8 mouse cellular contexts compared by ENCODE assay signal in genomic region chr6:29610020-29610640, GRCm38 (mm10). TPM values are rescaled to one million over a fixed set of nuclear protein-coding genes. Genes with fewer than 3 reads are reported as not detected.
A peak's percentile ranks its signal among the peaks of the same experiment; 100 is the strongest.
DNase-seq lines count a peak whose midpoint lies in the region; ATAC-seq and TF ChIP-seq lines count a peak whose summit lies in the region.
"Not testable (repeated sequence)": the region's sequence is repeated elsewhere in the genome, so short reads cannot be mapped to it uniquely, and the experiment has no call there.

No protein-coding gene starts in this region.

- peak overlapping the region; percentile 94 for H3K4me3 ChIP-seq in forebrain, embryonic 11.5 days (ENCODE audit: low read depth, low read length)
- peak overlapping the region; percentile 88 for H3K4me3 ChIP-seq in heart, embryonic 16.5 days (ENCODE audit: low read length)
- peak overlapping the region; percentile 65 for H3K4me3 ChIP-seq in kidney, adult 2 months (ENCODE audit: insufficient read depth, low read depth, low read length)
- H3K4me3 ChIP-seq in liver, embryonic 12.5 days: peak overlapping the region; percentile 98
- peak overlapping the region; percentile 82 for H3K4me3 ChIP-seq in midbrain, embryonic 12.5 days
- H3K4me3 ChIP-seq in small intestine, adult 2 months (ENCODE audit: low read depth, low read length): peak overlapping the region; percentile 72

- not testable (repeated sequence) for H3K36me3 ChIP-seq in forebrain, embryonic 11.5 days (ENCODE audit: control insufficient read depth, insufficient read depth, low read length); heart, embryonic 16.5 days (ENCODE audit: control insufficient read depth, insufficient read depth); kidney, adult 2 months (ENCODE audit: control insufficient read depth, insufficient read depth, low read length); liver, embryonic 12.5 days; midbrain, embryonic 12.5 days; small intestine, adult 2 months (ENCODE audit: control insufficient read depth, insufficient read depth, low read length)

- TF ChIP-seq CTCF in kidney, adult 2 months (conservative IDR thresholded peaks at IDR 0.05; ENCODE audit: insufficient read depth, insufficient read length, low read depth, low read length); small intestine, adult 2 months (IDR thresholded peaks at IDR 0.05; ENCODE audit: extremely low read depth, insufficient read length, insufficient replicate concordance, low read depth, low read length): not testable (repeated sequence)

- ATAC-seq in forebrain, embryonic 11.5 days (replicated peaks; ENCODE audit: low FRiP score): peak; percentile 60; the same call in 1 of the 2 replicates
- ATAC-seq in heart, embryonic 16.5 days (replicated peaks; ENCODE audit: extremely low read depth, insufficient read depth, low FRiP score): not testable (repeated sequence)
- ATAC-seq in liver, embryonic 12.5 days: peak; percentile 49
- peak; percentile 34; the same call in 1 of the 2 replicates for ATAC-seq in midbrain, embryonic 12.5 days (ENCODE audit: low FRiP score, low read depth)

- 32% methylated on average over 13 of the region's 13 CpGs for WGBS in forebrain, embryonic 11.5 days
- WGBS in heart, embryonic 16.5 days: 18% methylated on average over 13 of the region's 13 CpGs
- 13% methylated on average over 13 of the region's 13 CpGs for WGBS in kidney, adult 2 months
- 20% methylated on average over 13 of the region's 13 CpGs for WGBS in liver, embryonic 12.5 days (ENCODE audit: insufficient replicate concordance)
- WGBS in midbrain, embryonic 12.5 days: 30% methylated on average over 13 of the region's 13 CpGs
- 11% methylated on average over 13 of the region's 13 CpGs for WGBS in small intestine, adult 2 months

- H3K9me3 ChIP-seq in forebrain, embryonic 11.5 days (ENCODE audit: control insufficient read depth, low read length); heart, embryonic 16.5 days (replicated peaks; ENCODE audit: control insufficient read depth, low read length); liver, embryonic 12.5 days (replicated peaks); midbrain, embryonic 12.5 days: not testable (repeated sequence)

- H3K27me3 ChIP-seq in forebrain, embryonic 11.5 days (ENCODE audit: control insufficient read depth, insufficient read depth, low read length); heart, embryonic 16.5 days (ENCODE audit: control insufficient read depth, insufficient read depth, low read length); kidney, adult 2 months (replicated peaks; ENCODE audit: control insufficient read depth, insufficient read depth, low read length); midbrain, embryonic 12.5 days; small intestine, adult 2 months (ENCODE audit: control insufficient read depth, insufficient read depth, low read length): not testable (repeated sequence)
- H3K27me3 ChIP-seq in liver, embryonic 12.5 days (replicated peaks): 0 out of 2 replicates have a peak, but pooled peaks cover 11% of the 10 kb centered on the region

- H3K9ac ChIP-seq in forebrain, embryonic 11.5 days (ENCODE audit: low read length): peak overlapping the region; percentile 94; the same call in 1 of the 2 replicates
- H3K9ac ChIP-seq in heart, embryonic 16.5 days (ENCODE audit: low read length): peak overlapping the region; percentile 89
- H3K9ac ChIP-seq in liver, embryonic 12.5 days: peak overlapping the region; percentile 91
- H3K9ac ChIP-seq in midbrain, embryonic 12.5 days (replicated peaks): peak overlapping the region; percentile 92; the same call in 1 of the 2 replicates

- peak overlapping the region; percentile 73 for H3K4me2 ChIP-seq in forebrain, embryonic 11.5 days (ENCODE audit: low read depth, low read length, severe bottlenecking)
- H3K4me2 ChIP-seq in heart, embryonic 16.5 days (ENCODE audit: low read depth, low read length): peak overlapping the region; percentile 92
- peak overlapping the region; percentile 77 for H3K4me2 ChIP-seq in liver, embryonic 12.5 days
- peak overlapping the region; percentile 87 for H3K4me2 ChIP-seq in midbrain, embryonic 12.5 days (replicated peaks)

- H3K27ac ChIP-seq in forebrain, embryonic 11.5 days (ENCODE audit: low read depth, low read length): not testable (repeated sequence)
- peak overlapping the region; percentile 93 for H3K27ac ChIP-seq in heart, embryonic 16.5 days (ENCODE audit: low read length)
- H3K27ac ChIP-seq in kidney, adult 2 months (ENCODE audit: insufficient read depth, low read depth, low read length): peak overlapping the region; percentile 91
- peak overlapping the region; percentile 88 for H3K27ac ChIP-seq in liver, embryonic 12.5 days
- peak overlapping the region; percentile 83 for H3K27ac ChIP-seq in midbrain, embryonic 12.5 days (replicated peaks)
- peak overlapping the region; percentile 82 for H3K27ac ChIP-seq in small intestine, adult 2 months (ENCODE audit: insufficient read depth, low read depth, low read length)

- TF ChIP-seq POLR2A in kidney, adult 2 months (IDR thresholded peaks at IDR 0.05; ENCODE audit: low read depth, low read length); small intestine, adult 2 months (IDR thresholded peaks at IDR 0.05; ENCODE audit: low read depth, low read length): not testable (repeated sequence)

- H3K4me1 ChIP-seq in forebrain, embryonic 11.5 days (replicated peaks; ENCODE audit: control insufficient read depth, insufficient read depth, low read length); kidney, adult 2 months (ENCODE audit: control insufficient read depth, insufficient read depth, low read length); small intestine, adult 2 months (ENCODE audit: control insufficient read depth, insufficient read depth, insufficient read length, low read length): not testable (repeated sequence)
- peaks cover 17% of the 10 kb centered on the region for H3K4me1 ChIP-seq in heart, embryonic 16.5 days (ENCODE audit: control insufficient read depth, insufficient read depth, low read length)
- peaks cover 27% of the 10 kb centered on the region for H3K4me1 ChIP-seq in liver, embryonic 12.5 days
- peaks cover 18% of the 10 kb centered on the region for H3K4me1 ChIP-seq in midbrain, embryonic 12.5 days

- DNase-seq in 3T3-L1 (ENCODE audit: low read depth, low spot score) (peak; percentile 50), adipocyte (ENCODE audit: low spot score) (peak; percentile 42)
- DNase-seq in forebrain, embryonic 11.5 days (ENCODE audit: low spot score); kidney, adult 2 months: not testable (repeated sequence)

RNA-seq across cellular contexts. Expression of gene Tnpo3, which starts 0.4 kb away (rescaled TPM):
- polyA plus RNA-seq in forebrain, embryonic 11.5 days (2014; fragmentation: Nextera tagmentation; extraction: Ambion mirVana): 119 and 131 TPM in 2 replicates
- polyA plus RNA-seq in heart, embryonic 16.5 days (2015; fragmentation: Nextera tagmentation; extraction: Ambion mirVana): 63.5 and 66.4 TPM in 2 replicates
- 50.0 and 56.8 TPM in 2 replicates for polyA plus RNA-seq in kidney, adult 2 months (2012; rRNA removed)
- polyA plus RNA-seq in liver, embryonic 12.5 days (2016; fragmentation: Nextera tagmentation; extraction: Ambion mirVana): 55.2 and 56.6 TPM in 2 replicates
- 116 TPM in 2 replicates for polyA plus RNA-seq in midbrain, embryonic 12.5 days (2016; fragmentation: Nextera tagmentation; extraction: Ambion mirVana)
- polyA plus RNA-seq in small intestine, adult 2 months (2012; rRNA removed): 6.4 and 16.9 TPM in 2 replicates
